7 mouse cellular contexts compared by ENCODE assay signal in genomic region chr5:148551764-148552136, GRCm38 (mm10). TPM values are rescaled to one million over a fixed set of nuclear protein-coding genes. Genes with fewer than 3 reads are reported as not detected.
DNase-seq lines count a peak whose midpoint lies in the region; ATAC-seq and TF ChIP-seq lines count a peak whose summit lies in the region.

No protein-coding gene starts in this region.

- H3K4me1 ChIP-seq in testis, adult 2 months (ENCODE audit: control insufficient read depth, insufficient read depth, low read length), result peaks cover 18% of the 10 kb centered on the region
- peaks cover 38% of the 10 kb centered on the region for H3K4me1 ChIP-seq in heart, postnatal 0 days (ENCODE audit: control insufficient read depth, insufficient read depth)
- H3K4me1 ChIP-seq in limb, embryonic 11.5 days (ENCODE audit: control insufficient read depth, insufficient read depth, low read length), result peaks cover 15% of the 10 kb centered on the region
- H3K4me1 ChIP-seq in midbrain, embryonic 16.5 days (ENCODE audit: control insufficient read depth, insufficient read depth, low read length), result peaks cover 37% of the 10 kb centered on the region

- no peak for TF ChIP-seq POLR2A in testis, adult 2 months (IDR thresholded peaks at IDR 0.05; ENCODE audit: control insufficient read depth, low read depth, low read length)

- no peak for TF ChIP-seq EP300 in heart, postnatal 0 days (IDR thresholded peaks at IDR 0.05; ENCODE audit: low read depth)

- no peaks in the 10 kb centered on the region for H3K9me3 ChIP-seq in heart, postnatal 0 days (replicated peaks; ENCODE audit: control insufficient read depth, low read length)
- no peaks in the 10 kb centered on the region for H3K9me3 ChIP-seq in limb, embryonic 11.5 days (ENCODE audit: control insufficient read depth, low read length)
- H3K9me3 ChIP-seq in midbrain, embryonic 16.5 days (replicated peaks; ENCODE audit: control insufficient read depth, low read length, poor library complexity, severe bottlenecking), result no peaks in the 10 kb centered on the region

- H3K9ac ChIP-seq in heart, postnatal 0 days (replicated peaks; ENCODE audit: low read depth, low read length), result peak overlapping the region; percentile 72
- peak overlapping the region; percentile 68 for H3K9ac ChIP-seq in limb, embryonic 11.5 days (ENCODE audit: low read length)
- H3K9ac ChIP-seq in midbrain, embryonic 16.5 days (ENCODE audit: low read depth, low read length), result peak overlapping the region; percentile 83

- no peaks in the 10 kb centered on the region for H3K27me3 ChIP-seq in testis, adult 2 months (ENCODE audit: control insufficient read depth, insufficient read depth, low read length)
- H3K27me3 ChIP-seq in heart, postnatal 0 days (ENCODE audit: control insufficient read depth, insufficient read depth, low read length), result no peaks in the 10 kb centered on the region
- no peaks in the 10 kb centered on the region for H3K27me3 ChIP-seq in limb, embryonic 11.5 days (ENCODE audit: control insufficient read depth, insufficient read depth, low read length)
- H3K27me3 ChIP-seq in midbrain, embryonic 16.5 days (ENCODE audit: control insufficient read depth, insufficient read depth, low read depth, low read length), result no peaks in the 10 kb centered on the region

- peak overlapping the region; percentile 85 for H3K4me2 ChIP-seq in heart, postnatal 0 days (ENCODE audit: low read depth, low read length)
- H3K4me2 ChIP-seq in limb, embryonic 11.5 days (ENCODE audit: low read depth, severe bottlenecking), result peak overlapping the region; percentile 68
- peak overlapping the region; percentile 84 for H3K4me2 ChIP-seq in midbrain, embryonic 16.5 days (ENCODE audit: low read length)

- peak overlapping the region; percentile 96 for H3K4me3 ChIP-seq in testis, adult 2 months (ENCODE audit: control insufficient read depth, low read depth, low read length)
- peak overlapping the region; percentile 71 for H3K4me3 ChIP-seq in heart, postnatal 0 days (ENCODE audit: low read depth, low read length)
- peak overlapping the region; percentile 65 for H3K4me3 ChIP-seq in limb, embryonic 11.5 days (ENCODE audit: low read depth, low read length)
- peak overlapping the region; percentile 57 for H3K4me3 ChIP-seq in midbrain, embryonic 16.5 days (ENCODE audit: low read depth, low read length)

- DNase-seq in testis, postnatal 14 days (ENCODE audit: low spot score), result no peak
- DNase-seq in cerebellum, adult 9-11 months, result peak; percentile 59
- DNase-seq in heart, postnatal 0 days (ENCODE audit: low spot score), result peak; percentile 52
- peak; percentile 34 for DNase-seq in limb, embryonic 11.5 days (ENCODE audit: low spot score)

- WGBS in heart, postnatal 0 days, result 2% methylated on average over 17 of the region's 17 CpGs
- under 1% methylated on average over 17 of the region's 17 CpGs for WGBS in limb, embryonic 11.5 days
- under 1% methylated on average over 17 of the region's 17 CpGs for WGBS in midbrain, embryonic 16.5 days

- H3K36me3 ChIP-seq in testis, adult 2 months (ENCODE audit: control insufficient read depth, insufficient read depth, low read length), result no peaks in the 10 kb centered on the region
- H3K36me3 ChIP-seq in heart, postnatal 0 days (replicated peaks; ENCODE audit: control insufficient read depth, insufficient read depth, low read length), result no peaks in the 10 kb centered on the region
- H3K36me3 ChIP-seq in limb, embryonic 11.5 days (ENCODE audit: control insufficient read depth, insufficient read depth, low read length), result no peaks in the 10 kb centered on the region
- no peaks in the 10 kb centered on the region for H3K36me3 ChIP-seq in midbrain, embryonic 16.5 days (ENCODE audit: control insufficient read depth, insufficient read depth, low read length)

- TF ChIP-seq CTCF in testis, adult 2 months (IDR thresholded peaks at IDR 0.05; ENCODE audit: control insufficient read depth, insufficient read depth, insufficient replicate concordance, low read depth, low read length), result no peak
- TF ChIP-seq CTCF in heart, postnatal 0 days (IDR thresholded peaks at IDR 0.05; ENCODE audit: low read depth), result no peak

- peak overlapping the region; percentile 97 for H3K27ac ChIP-seq in testis, adult 2 months (ENCODE audit: control insufficient read depth, insufficient read depth, low read depth, low read length)
- peak overlapping the region; percentile 96 for H3K27ac ChIP-seq in heart, postnatal 0 days (ENCODE audit: low read depth)
- H3K27ac ChIP-seq in limb, embryonic 11.5 days (replicated peaks; ENCODE audit: low read depth, low read length), result no peak overlapping the region
- peak overlapping the region; percentile 86 for H3K27ac ChIP-seq in midbrain, embryonic 16.5 days (ENCODE audit: low read length)

- no peak for ATAC-seq in heart, postnatal 0 days (ENCODE audit: insufficient read depth, low read depth)
- no peak for ATAC-seq in limb, embryonic 11.5 days (ENCODE audit: insufficient number of reproducible peaks, low FRiP score, low TSS enrichment, low read depth)
- no peak for ATAC-seq in midbrain, embryonic 16.5 days
- ATAC-seq in erythroid progenitor cell, adult 5-6 weeks (replicated peaks; ENCODE audit: low FRiP score, poor library complexity, severe bottlenecking), result no peak

RNA-seq across cellular contexts. Expression of gene Ubl3, which starts 0.8 kb away (rescaled TPM):
- polyA plus RNA-seq in testis, adult 2 months (2012; rRNA removed), result 176 and 180 TPM in 2 replicates
- total RNA-seq in heart, postnatal 0 days (2014; rRNA removed; ENCODE audit: low replicate concordance), result 105 and 116 TPM in 2 replicates
- 76.8 and 76.9 TPM in 2 replicates for polyA plus RNA-seq in heart, postnatal 0 days (2015; fragmentation: Nextera tagmentation; extraction: Ambion mirVana)
- polyA plus RNA-seq in limb, embryonic 11.5 days (2014; fragmentation: Nextera tagmentation; extraction: Ambion mirVana), result 50.6 and 51.3 TPM in 2 replicates
- polyA plus RNA-seq in midbrain, embryonic 16.5 days (2015; fragmentation: Nextera tagmentation; extraction: Ambion mirVana), result 79.9 and 84.3 TPM in 2 replicates
- total RNA-seq in erythroid progenitor cell, adult 5-6 weeks (2015; ENCODE audit: low replicate concordance), result 13.4 and 17.7 TPM in 2 replicates
- 12.6 and 21.3 TPM in 2 replicates for total RNA-seq in erythroid progenitor cell, adult 5-6 weeks (2017; ENCODE audit: low replicate concordance)
